Mouse (Mus musculus) erythroblast, embryonic 14.5 days (primary cell): ENCODE measurements around the gene Stat1.

Experiments
- GATA1 ChIP-seq: IDR thresholded peaks from 2 replicates; pipeline ENCODE4 v1.6.1; 2012; ENCODE audit warnings: low read length, inconsistent platforms, mixed read lengths
- TAL1 ChIP-seq: IDR thresholded peaks from 3 replicates; pipeline ENCODE4 v1.6.1; 2012; ENCODE audit warnings: low read length, inconsistent platforms, mixed read lengths

DNA sequence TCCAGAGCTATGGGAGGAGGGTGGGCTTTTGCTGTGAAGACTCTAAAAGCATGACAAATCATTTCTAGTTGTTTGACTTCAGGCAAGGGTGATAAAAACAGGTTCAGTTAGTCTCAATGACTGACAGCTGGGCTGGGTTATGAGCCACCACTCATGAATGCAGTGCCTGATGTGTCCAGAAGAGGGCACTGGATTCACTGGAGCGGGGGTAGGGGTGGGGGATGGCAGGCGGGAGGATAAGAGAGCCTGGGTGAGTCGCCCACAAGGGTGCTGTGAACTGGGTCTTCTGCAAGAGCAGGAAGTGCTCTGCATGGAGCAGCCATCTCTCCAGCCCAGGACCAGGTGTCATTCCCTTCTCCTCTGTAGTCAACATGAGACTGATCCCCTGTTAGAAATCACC is 50.8 kb downstream of the Stat1 start:
- no peak for TF ChIP-seq TAL1
- TF ChIP-seq GATA1 = no peak
